Mouse (Mus musculus) intestine, embryonic 14.5 days (tissue): ENCODE data around the gene Chrm5. TPM values are rescaled to one million over a fixed set of nuclear protein-coding genes. Genes with fewer than 3 reads are reported as not detected.
"Not testable (repeated sequence)": the region's sequence is repeated elsewhere in the genome, so short reads cannot be mapped to it uniquely, and the experiment has no call there.

ENCODE experiments used
- ATAC-seq: fragments of 200-750 bp; cut with Nextera tagmentation; replicated peaks from 2 replicates; pipeline ENCODE4 v1.8.0; 2017; ENCODE audit warnings: low read depth, moderate number of reproducible peaks, moderate TSS enrichment, moderate library complexity; ENCODE audit not compliant: low FRiP score, low TSS enrichment
- DNase-seq: peaks from one replicate; pipeline ENCODE4 v3.0.0-alpha.2; 2018; ENCODE audit warnings: low spot score
- H3K27ac ChIP-seq: fragments of 300-500 bp; sonication (generic); 2 replicates; pipeline ENCODE4 v1.5.1; 2014; ENCODE audit warnings: low read depth, mild to moderate bottlenecking, control low read depth
- H3K27me3 ChIP-seq: fragments of 300-500 bp; sonication (generic); replicated peaks from 2 replicates; pipeline ENCODE4 v1.6.1; 2014; ENCODE audit warnings: low read length, control low read depth; ENCODE audit not compliant: control insufficient read depth, insufficient read depth
- H3K36me3 ChIP-seq: fragments of 300-500 bp; sonication (generic); 2 replicates; pipeline ENCODE4 v1.6.1; 2014; ENCODE audit warnings: low read length, control low read depth; ENCODE audit not compliant: control insufficient read depth, insufficient read depth
- H3K4me1 ChIP-seq: fragments of 300-500 bp; sonication (generic); replicated peaks from 2 replicates; pipeline ENCODE4 v1.6.1; 2014; ENCODE audit warnings: low read length, control low read depth, mixed read lengths; ENCODE audit not compliant: control insufficient read depth, insufficient read depth
- H3K4me2 ChIP-seq: fragments of 300-500 bp; sonication (generic); 2 replicates; pipeline ENCODE4 v1.6.1; 2014; ENCODE audit warnings: low read length
- H3K4me3 ChIP-seq: fragments of 300-500 bp; sonication (generic); 2 replicates; pipeline ENCODE4 v1.5.1; 2014; ENCODE audit warnings: low read depth, low read length, control low read depth, mixed read lengths
- H3K9ac ChIP-seq: fragments of 300-500 bp; sonication (generic); 2 replicates; pipeline ENCODE4 v1.6.1; 2014; ENCODE audit warnings: mild to moderate bottlenecking, low read length
- H3K9me3 ChIP-seq: fragments of 300-500 bp; sonication (generic); 2 replicates; pipeline ENCODE4 v1.6.1; 2016; ENCODE audit warnings: low read length, control low read depth; ENCODE audit not compliant: control insufficient read depth
- WGBS: fragments of 180-500 bp; shearing (Covaris S2); extraction: QIAGEN DNeasy Blood & Tissue Kit; methylation state at CpG from one replicate; pipeline ENCODE4 v1.1.7; 2014; 5-methylcytosine and 5-hydroxymethylcytosine counted together
- polyA plus RNA-seq: library from polyadenylated mRNA; unstranded; fragments of >200 nt; fragmentation: Nextera tagmentation; extraction: Ambion mirVana; gene quantifications from 2 replicates; pipeline ENCODE4 v1.2.1, GENCODE M21; 2014

Chrm5 gene
- polyA plus RNA-seq, 1 experiment from 2014 or later: not detected

DNA sequence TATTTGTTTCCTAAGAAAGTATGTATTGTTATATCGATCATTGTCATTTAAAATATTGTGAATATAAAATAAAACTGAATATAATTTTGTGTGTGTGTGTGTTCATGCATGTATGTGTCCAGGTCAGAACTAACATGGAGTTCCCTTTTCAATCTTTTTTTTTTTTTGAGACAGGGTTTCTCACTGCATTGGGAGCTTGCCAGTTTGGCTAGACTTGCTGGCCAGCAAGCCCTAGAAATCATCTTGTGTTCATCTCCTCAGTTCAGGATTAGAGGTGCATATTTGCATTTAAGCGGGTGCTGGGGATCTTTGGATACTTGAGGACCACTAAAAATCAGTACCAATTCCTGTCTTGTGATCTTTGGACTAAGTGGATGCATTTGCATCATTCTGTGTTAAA lies 8.5 kb downstream of the Chrm5 start:
- Histone ChIP-seq H3K27ac (no peak overlapping the region), H3K27me3 (no peaks in the 10 kb centered on the region), H3K36me3 (peaks cover 25% of the 10 kb centered on the region), H3K4me2 (no peak overlapping the region), H3K4me3 (no peak overlapping the region), H3K9me3 (no peaks in the 10 kb centered on the region), H3K4me1 (no peaks in the 10 kb centered on the region), H3K9ac (no peak overlapping the region)
- ATAC-seq (no peak), DNase-seq (no peak)
- WGBS: 89% methylated on average over 2 of the region's 2 CpGs

GRCm38 (mm10) chr2:112470961-112471381 lies 9.6 kb downstream of the Chrm5 start:
- H3K4me2 ChIP-seq: no peak overlapping the region
- ATAC-seq (no peak), DNase-seq (no peak)
- H3K9me3 ChIP-seq: no peaks in the 10 kb centered on the region
- WGBS: 70% methylated on average over 5 of the region's 5 CpGs
- no peaks in the 10 kb centered on the region for H3K4me1 ChIP-seq
- no peaks in the 10 kb centered on the region for H3K27me3 ChIP-seq
- no peak overlapping the region for H3K9ac ChIP-seq
- H3K27ac ChIP-seq: no peak overlapping the region
- H3K36me3 ChIP-seq: peaks cover 36% of the 10 kb centered on the region
- no peak overlapping the region for H3K4me3 ChIP-seq

DNA sequence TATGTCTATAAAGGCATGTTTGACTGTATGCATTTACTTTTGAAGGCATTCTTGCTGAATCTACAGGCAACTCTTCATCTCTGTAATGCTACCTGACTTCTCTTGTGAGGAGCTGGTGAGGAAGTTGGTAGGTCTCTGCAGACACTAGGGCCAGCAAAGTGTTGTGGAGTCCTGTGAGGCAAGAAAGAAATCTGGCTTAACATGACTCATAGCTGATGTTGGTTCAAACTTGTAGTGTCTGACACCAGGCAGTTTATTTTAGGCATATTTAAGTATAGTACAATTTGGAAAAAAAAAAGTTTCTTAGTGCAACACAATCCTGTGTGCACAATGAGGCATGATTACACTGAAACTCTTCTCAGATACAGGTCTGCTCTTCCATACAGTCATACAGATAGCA lies 11.0 kb downstream of the Chrm5 start:
- no peak for DNase-seq
- no peaks in the 10 kb centered on the region for H3K9me3 ChIP-seq
- no peaks in the 10 kb centered on the region for H3K27me3 ChIP-seq
- peaks cover 45% of the 10 kb centered on the region for H3K36me3 ChIP-seq
- H3K4me2 ChIP-seq: no peak overlapping the region
- H3K27ac ChIP-seq: no peak overlapping the region
- ATAC-seq: no peak
- H3K9ac ChIP-seq: no peak overlapping the region
- no peaks in the 10 kb centered on the region for H3K4me1 ChIP-seq
- no peak overlapping the region for H3K4me3 ChIP-seq

GRCm38 (mm10) chr2:112460557-112460956 lies 20.0 kb downstream of the Chrm5 start:
- Histone ChIP-seq H3K4me2 (no peak overlapping the region), H3K27me3 (no peaks in the 10 kb centered on the region), H3K27ac (no peak overlapping the region), H3K4me3 (no peak overlapping the region), H3K36me3 (peaks cover 32% of the 10 kb centered on the region), H3K9ac (no peak overlapping the region), H3K4me1 (peaks cover 8% of the 10 kb centered on the region; the same call in 1 of the 2 replicates), H3K9me3 (0 out of 2 replicates have a peak, but pooled peaks cover 2% of the 10 kb centered on the region)
- ATAC-seq (no peak), DNase-seq (no peak)
- WGBS: 91% methylated on average over 3 of the region's 3 CpGs

- WGBS: under 1% methylated on average over 49 of the region's 49 CpGs
- no peaks in the 10 kb centered on the region for H3K27me3 ChIP-seq
- H3K4me3 ChIP-seq: peak within 1 kb of the TSS; percentile 96
- peaks cover 3% of the 10 kb centered on the region for H3K36me3 ChIP-seq
- ATAC-seq (peak; percentile 99), DNase-seq (peak; percentile 99)
- H3K9me3 ChIP-seq: 0 out of 2 replicates have a peak, but pooled peaks cover under 1% of the 10 kb centered on the region
- peak within 1 kb of the TSS; percentile 74 for H3K27ac ChIP-seq
- H3K9ac ChIP-seq: peak within 1 kb of the TSS; percentile 91
- H3K4me2 ChIP-seq: peak within 1 kb of the TSS; percentile 93
- H3K4me1 ChIP-seq: peaks cover 8% of the 10 kb centered on the region; the same call in 1 of the 2 replicates
Observed at GRCm38 (mm10) chr2:112454862-112455564, 25.6 kb downstream of the Chrm5 start, which contains the start of gene Emc7. Gene Emc7, plus strand, starts transcription at chr2:112454997.

- Histone ChIP-seq H3K9ac (peak overlapping the region; percentile 91), H3K4me2 (peak overlapping the region; percentile 93), H3K27ac (peak overlapping the region; percentile 74; the same call in 1 of the 2 replicates), H3K4me1 (peaks cover 8% of the 10 kb centered on the region; the same call in 1 of the 2 replicates), H3K4me3 (peak overlapping the region; percentile 96), H3K9me3 (no peaks in the 10 kb centered on the region), H3K27me3 (no peaks in the 10 kb centered on the region), H3K36me3 (no peaks in the 10 kb centered on the region)
- ATAC-seq (no peak; the same call in 1 of the 2 replicates), DNase-seq (no peak)
- 29% methylated on average over 17 of the region's 17 CpGs for WGBS
Observed at GRCm38 (mm10) chr2:112454125-112454861, 26.3 kb downstream of the Chrm5 start.

- not testable (repeated sequence) for H3K27ac ChIP-seq, H3K9me3 ChIP-seq, H3K9ac ChIP-seq, H3K27me3 ChIP-seq, H3K36me3 ChIP-seq, H3K4me1 ChIP-seq, H3K4me2 ChIP-seq, DNase-seq, ATAC-seq, H3K4me3 ChIP-seq
Observed at GRCm38 (mm10) chr2:112452513-112452912, 28.1 kb downstream of the Chrm5 start.

- Histone ChIP-seq H3K36me3 (no peaks in the 10 kb centered on the region), H3K4me1 (no peaks in the 10 kb centered on the region; the same call in 1 of the 2 replicates), H3K4me3 (no peak overlapping the region), H3K9me3 (no peaks in the 10 kb centered on the region), H3K9ac (no peak overlapping the region), H3K27ac (no peak overlapping the region), H3K4me2 (no peak overlapping the region), H3K27me3 (no peaks in the 10 kb centered on the region)
- WGBS: 35% methylated on average over 4 of the region's 4 CpGs
- ATAC-seq (no peak), DNase-seq (no peak)
Observed at GRCm38 (mm10) chr2:112449597-112450296, 30.8 kb downstream of the Chrm5 start.
